Mouse (Mus musculus): ENCODE data around the gene Gm14226.

DNA sequence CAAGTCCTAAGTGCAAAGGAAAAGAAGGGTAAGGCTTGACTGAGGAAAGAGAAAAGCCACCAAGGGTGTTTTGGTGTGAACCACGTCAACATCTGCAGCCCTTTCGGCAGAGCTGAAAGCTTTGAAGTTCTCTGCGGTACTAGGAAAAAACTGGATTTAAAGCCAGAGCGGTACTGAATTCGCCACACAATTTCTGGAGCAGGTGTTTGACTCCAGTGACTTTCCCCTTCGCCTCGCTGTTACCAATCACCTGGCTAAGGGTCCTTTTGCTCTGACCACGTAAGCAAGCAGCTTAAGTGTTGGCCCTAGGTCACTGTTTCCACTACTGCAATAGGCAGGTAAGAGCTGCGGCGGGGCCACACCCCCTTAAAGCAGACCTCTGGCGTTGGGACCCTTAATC is 12.6 kb upstream of the Gm14226 start:
- TF ChIP-seq FLI1 (IDR thresholded peaks at IDR 0.05; ENCODE audit: low read length) (no peak), GATA1 (IDR thresholded peaks at IDR 0.05; ENCODE audit: borderline replicate concordance, low read length) (no peak)

Data from megakaryocyte, embryonic 14.5 days (primary cell).